Mouse (Mus musculus) embryonic fibroblast, embryonic 13.5 days (primary cell): ENCODE data around the gene Zc3h12c.

Experiments used
- CTCF ChIP-seq: IDR thresholded peaks from 2 replicates; pipeline ENCODE4 v1.5.1; 2011; ENCODE audit warnings: mild to moderate bottlenecking, control low read depth, low read length, moderate library complexity, borderline replicate concordance; ENCODE audit not compliant: insufficient read depth
- POLR2A ChIP-seq: IDR thresholded peaks from 2 replicates; pipeline ENCODE4 v1.6.1; 2011; ENCODE audit warnings: low read depth, mild to moderate bottlenecking, control low read depth, low read length, moderate library complexity

- TF ChIP-seq POLR2A (no peak), CTCF (no peak)
Measured at GRCm38 (mm10) chr9:52174671-52175111, 6.3 kb upstream of the Zc3h12c start.
